Mouse (Mus musculus) hindbrain, embryonic 13.5 days (tissue): Measurements from ENCODE around the gene Plk3. TPM values are rescaled to one million over a fixed set of nuclear protein-coding genes. Genes with fewer than 3 reads are reported as not detected.
A peak's percentile ranks its signal among the peaks of the same experiment; 100 is the strongest.
"Not testable (repeated sequence)": the region's sequence is repeated elsewhere in the genome, so short reads cannot be mapped to it uniquely, and the experiment has no call there.

ENCODE experiments used
- ATAC-seq: fragments of 200-750 bp; cut with Nextera tagmentation; 2 replicates; pipeline ENCODE4 v1.8.0; 2017; ENCODE audit warnings: moderate TSS enrichment; ENCODE audit not compliant: low FRiP score
- H3K27ac ChIP-seq: fragments of 300-500 bp; sonication (generic); 2 replicates; pipeline ENCODE4 v1.5.1; 2015; ENCODE audit warnings: inconsistent platforms, mild to moderate bottlenecking, moderate library complexity
- H3K27me3 ChIP-seq: fragments of 300-500 bp; sonication (generic); 2 replicates; pipeline ENCODE4 v1.6.1; 2015; ENCODE audit warnings: mild to moderate bottlenecking, inconsistent platforms
- H3K36me3 ChIP-seq: fragments of 300-500 bp; sonication (generic); 2 replicates; pipeline ENCODE4 v1.6.1; 2015; ENCODE audit warnings: mild to moderate bottlenecking, inconsistent platforms
- H3K4me1 ChIP-seq: fragments of 300-500 bp; sonication (generic); replicated peaks from 2 replicates; pipeline ENCODE4 v1.6.1; 2015; ENCODE audit warnings: inconsistent platforms
- H3K4me2 ChIP-seq: fragments of 300-500 bp; sonication (generic); 2 replicates; pipeline ENCODE4 v1.6.1; 2015; ENCODE audit warnings: inconsistent platforms, mild to moderate bottlenecking, moderate library complexity
- H3K4me3 ChIP-seq: fragments of 300-500 bp; sonication (generic); 2 replicates; pipeline ENCODE4 v1.5.1; 2015; ENCODE audit warnings: mild to moderate bottlenecking, inconsistent platforms
- H3K9ac ChIP-seq: fragments of 300-500 bp; sonication (generic); 2 replicates; pipeline ENCODE4 v1.6.1; 2015; ENCODE audit warnings: mild to moderate bottlenecking, inconsistent platforms
- H3K9me3 ChIP-seq: fragments of 300-500 bp; sonication (generic); 2 replicates; pipeline ENCODE4 v1.6.1; 2016; ENCODE audit warnings: inconsistent platforms
- WGBS: fragments of 180-500 bp; shearing (Covaris S2); methylation state at CpG from one replicate; pipeline ENCODE4 v1.1.7; 2015; 5-methylcytosine and 5-hydroxymethylcytosine counted together
- polyA plus RNA-seq: library from polyadenylated mRNA; unstranded; fragments of >200 nt; fragmentation: Nextera tagmentation; extraction: Ambion mirVana; gene quantifications from 2 replicates; pipeline ENCODE4 v1.2.1, GENCODE M21; 2015

The Plk3 gene
- 16.2 and 16.6 TPM in 2 replicates for polyA plus RNA-seq

GRCm38 (mm10) chr4:117133817-117134600, at the start of gene Plk3:
Plk3 (minus strand) TSS chr4:117133963.
- Histone ChIP-seq H3K4me2 (peak within 1 kb of the TSS; percentile 78), H3K36me3 (peaks cover 18% of the 10 kb centered on the region), H3K9ac (peak within 1 kb of the TSS; percentile 90), H3K27ac (peak within 1 kb of the TSS; percentile 89), H3K4me3 (peak within 1 kb of the TSS; percentile 80), H3K27me3 (peaks cover 2% of the 10 kb centered on the region; the same call in 1 of the 2 replicates), H3K4me1 (peaks cover 39% of the 10 kb centered on the region), H3K9me3 (no peaks in the 10 kb centered on the region)
- ATAC-seq, result peak; percentile 89
- WGBS, result 3% methylated on average over 46 of the region's 48 CpGs

- H3K4me1 ChIP-seq, result peaks cover 18% of the 10 kb centered on the region
- peak overlapping the region; percentile 51 for H3K4me3 ChIP-seq
- H3K27me3 ChIP-seq, H3K9me3 ChIP-seq, H3K36me3 ChIP-seq: not testable (repeated sequence)
- peak; percentile 76 for ATAC-seq
- H3K9ac ChIP-seq, result peak overlapping the region; percentile 70
- 15% methylated on average over 9 of the region's 9 CpGs for WGBS
- H3K4me2 ChIP-seq, result peak overlapping the region; percentile 84
- peak overlapping the region; percentile 78 for H3K27ac ChIP-seq
Observed at GRCm38 (mm10) chr4:117182759-117183096, 49.0 kb upstream of the Plk3 start.

GRCm38 (mm10) chr4:117181863-117182758, 48.3 kb upstream of the Plk3 start, which contains the start of gene Kif2c:
Kif2c (minus strand) TSS chr4:117182639.
- Histone ChIP-seq H3K9me3 (no peaks in the 10 kb centered on the region), H3K4me2 (peak within 1 kb of the TSS; percentile 84), H3K4me3 (peak within 1 kb of the TSS; percentile 51), H3K27me3 (no peaks in the 10 kb centered on the region), H3K36me3 (no peaks in the 10 kb centered on the region; the same call in 1 of the 2 replicates), H3K4me1 (peaks cover 18% of the 10 kb centered on the region), H3K27ac (peak within 1 kb of the TSS; percentile 78), H3K9ac (peak within 1 kb of the TSS; percentile 70)
- ATAC-seq, result peak; percentile 97
- WGBS, result 2% methylated on average over 42 of the region's 42 CpGs

- Histone ChIP-seq H3K4me2 (no peak overlapping the region), H3K36me3 (peaks cover 28% of the 10 kb centered on the region), H3K4me3 (no peak overlapping the region), H3K27me3 (no peaks in the 10 kb centered on the region), H3K9me3 (no peaks in the 10 kb centered on the region), H3K9ac (no peak overlapping the region), H3K4me1 (no peaks in the 10 kb centered on the region), H3K27ac (no peak overlapping the region)
- 92% methylated on average over 5 of the region's 5 CpGs for WGBS
- ATAC-seq, result no peak
Observed at GRCm38 (mm10) chr4:117169936-117170335, 36.2 kb upstream of the Plk3 start.

- no peak overlapping the region for H3K27ac ChIP-seq
- no peak for ATAC-seq
Observed at GRCm38 (mm10) chr4:117161183-117161582, 27.4 kb upstream of the Plk3 start.

GRCm38 (mm10) chr4:117159666-117160065, 25.9 kb upstream of the Plk3 start:
- H3K27ac ChIP-seq, result no peak overlapping the region
- H3K4me2 ChIP-seq, result no peak overlapping the region
- WGBS, result 84% methylated on average over 10 of the region's 10 CpGs
- no peak for ATAC-seq
- no peaks in the 10 kb centered on the region for H3K27me3 ChIP-seq
- no peaks in the 10 kb centered on the region for H3K9me3 ChIP-seq
- peaks cover 6% of the 10 kb centered on the region for H3K4me1 ChIP-seq
- H3K4me3 ChIP-seq, result no peak overlapping the region
- no peak overlapping the region for H3K9ac ChIP-seq
- H3K36me3 ChIP-seq, result peaks cover 6% of the 10 kb centered on the region; the same call in 1 of the 2 replicates

More at GRCm38 (mm10) chr4:117161183-117161582, 27.4 kb upstream of the Plk3 start:
- H3K4me1 ChIP-seq, result no peaks in the 10 kb centered on the region
- 70% methylated on average over 4 of the region's 4 CpGs for WGBS
- no peaks in the 10 kb centered on the region for H3K9me3 ChIP-seq
- no peak overlapping the region for H3K9ac ChIP-seq
- no peak overlapping the region for H3K4me3 ChIP-seq
- H3K4me2 ChIP-seq, result no peak overlapping the region
- peaks cover 11% of the 10 kb centered on the region for H3K36me3 ChIP-seq
- H3K27me3 ChIP-seq, result no peaks in the 10 kb centered on the region

- no peaks in the 10 kb centered on the region for H3K27me3 ChIP-seq
- H3K4me1 ChIP-seq, result peaks cover 27% of the 10 kb centered on the region
- ATAC-seq, result no peak
- WGBS, result 31% methylated on average over 6 of the region's 6 CpGs
- peak overlapping the region; percentile 99; the same call in 1 of the 2 replicates for H3K9ac ChIP-seq
- H3K36me3 ChIP-seq, result peaks cover 37% of the 10 kb centered on the region
- peak overlapping the region; percentile 96 for H3K27ac ChIP-seq
- no peaks in the 10 kb centered on the region for H3K9me3 ChIP-seq
- peak overlapping the region; percentile 92 for H3K4me3 ChIP-seq
- H3K4me2 ChIP-seq, result peak overlapping the region; percentile 97
Observed at GRCm38 (mm10) chr4:117156372-117156771, 22.6 kb upstream of the Plk3 start.

GRCm38 (mm10) chr4:117155792-117156355, 22.1 kb upstream of the Plk3 start, which contains the start of gene Rps8:
Rps8 (minus strand) TSS chr4:117156243.
- under 1% methylated on average over 52 of the region's 52 CpGs for WGBS
- Histone ChIP-seq H3K4me2 (peak within 1 kb of the TSS; percentile 97), H3K27me3 (no peaks in the 10 kb centered on the region), H3K9ac (peak within 1 kb of the TSS; percentile 99), H3K27ac (peak within 1 kb of the TSS; percentile 96), H3K9me3 (no peaks in the 10 kb centered on the region), H3K4me3 (peak within 1 kb of the TSS; percentile 92), H3K36me3 (peaks cover 42% of the 10 kb centered on the region), H3K4me1 (peaks cover 27% of the 10 kb centered on the region)
- peak; percentile 94 for ATAC-seq

GRCm38 (mm10) chr4:117155020-117155791, 21.4 kb upstream of the Plk3 start:
- Histone ChIP-seq H3K9ac (peak overlapping the region; percentile 99), H3K27ac (peak overlapping the region; percentile 96), H3K27me3 (no peaks in the 10 kb centered on the region), H3K4me1 (peaks cover 27% of the 10 kb centered on the region), H3K4me2 (peak overlapping the region; percentile 97), H3K4me3 (peak overlapping the region; percentile 92), H3K36me3 (peaks cover 49% of the 10 kb centered on the region), H3K9me3 (no peaks in the 10 kb centered on the region)
- peak; percentile 36 for ATAC-seq
- 2% methylated on average over 44 of the region's 44 CpGs for WGBS

- no peak overlapping the region for H3K27ac ChIP-seq
- no peak overlapping the region for H3K4me2 ChIP-seq
- ATAC-seq, result no peak
- peaks cover 27% of the 10 kb centered on the region for H3K4me1 ChIP-seq
- 86% methylated on average over 5 of the region's 5 CpGs for WGBS
- 0 out of 2 replicates have a peak overlapping the region, but pooled peaks have one; percentile 24 for H3K9ac ChIP-seq
- H3K36me3 ChIP-seq, result peaks cover 57% of the 10 kb centered on the region
- no peak overlapping the region for H3K4me3 ChIP-seq
- no peaks in the 10 kb centered on the region for H3K9me3 ChIP-seq
- H3K27me3 ChIP-seq, result no peaks in the 10 kb centered on the region
Observed at GRCm38 (mm10) chr4:117152714-117153113, 19.0 kb upstream of the Plk3 start.

GRCm38 (mm10) chr4:117151416-117151815, 17.7 kb upstream of the Plk3 start:
- Histone ChIP-seq H3K9ac (no peak overlapping the region), H3K4me2 (no peak overlapping the region), H3K27ac (no peak overlapping the region), H3K9me3 (no peaks in the 10 kb centered on the region), H3K4me3 (no peak overlapping the region), H3K4me1 (peaks cover 27% of the 10 kb centered on the region), H3K27me3 (no peaks in the 10 kb centered on the region), H3K36me3 (peaks cover 57% of the 10 kb centered on the region)
- WGBS, result 79% methylated on average over 1 of the region's 1 CpGs
- no peak for ATAC-seq
